ENCODE assay signal across 24 mouse cellular contexts in genomic region chr11:113502968-113503367, GRCm38 (mm10).
"Had no signal": no experiment of that assay in that cellular context is flagged by ENCODE, and none has a peak within 500 bp of the region (broad histone marks: within the 10 kb centered on the region; RNA-seq: fewer than 3 reads in every experiment).

No protein-coding gene starts in this region.

- H3K9ac ChIP-seq: heart, embryonic 13.5 days; heart, embryonic 15.5 days; hindbrain, embryonic 12.5 days; hindbrain, embryonic 14.5 days; intestine, embryonic 15.5 days; limb, embryonic 12.5 days had no signal

- H3K27me3 ChIP-seq: heart, embryonic 13.5 days; hindbrain, embryonic 12.5 days; intestine, embryonic 15.5 days; limb, embryonic 12.5 days had no signal

- ATAC-seq: hindbrain, embryonic 16.5 days; inflammation-experienced regulatory T-cells, adult 6 months; intestine, embryonic 15.5 days; intestine, postnatal 0 days had no signal

- H3K4me2 ChIP-seq: heart, embryonic 13.5 days; heart, embryonic 15.5 days; hindbrain, embryonic 12.5 days; hindbrain, embryonic 14.5 days; intestine, embryonic 15.5 days; limb, embryonic 12.5 days had no signal

- H3K36me3 ChIP-seq: heart, embryonic 10.5 days; heart, embryonic 13.5 days; heart, embryonic 15.5 days; hindbrain, embryonic 12.5 days; intestine, embryonic 15.5 days; limb, embryonic 10.5 days; limb, embryonic 12.5 days had no signal

- H3K4me3 ChIP-seq: gastrocnemius, adult 2 months; heart, embryonic 10.5 days; heart, embryonic 13.5 days; heart, embryonic 15.5 days; hindbrain, embryonic 12.5 days; intestine, embryonic 15.5 days; layer of hippocampus, adult 2 months; left cerebral cortex, adult 2 months; limb, embryonic 10.5 days; limb, embryonic 12.5 days had no signal

- H3K4me1 ChIP-seq: heart, embryonic 15.5 days had no signal

- H3K27ac ChIP-seq: gastrocnemius, adult 2 months; heart, embryonic 13.5 days; heart, embryonic 15.5 days; hindbrain, embryonic 12.5 days; hindbrain, embryonic 14.5 days; intestine, embryonic 15.5 days; layer of hippocampus, adult 2 months; left cerebral cortex, adult 2 months; limb, embryonic 10.5 days; limb, embryonic 12.5 days had no signal

- DNase-seq: gastrocnemius, adult 2 months; gastrocnemius, postnatal 10 days; gastrocnemius, postnatal 25 days; heart, adult 18-20 months; heart, postnatal 14 days; heart, postnatal 36 days; kidney, adult 18-20 months; kidney, adult 8-10 months; kidney, postnatal 10 days; kidney, postnatal 25 days; kidney, postnatal 4 days had no signal

- H3K9me3 ChIP-seq: heart, embryonic 10.5 days; heart, embryonic 13.5 days; heart, embryonic 15.5 days; hindbrain, embryonic 12.5 days; intestine, embryonic 15.5 days; limb, embryonic 10.5 days; limb, embryonic 12.5 days had no signal
